Mouse (Mus musculus) central nervous system, embryonic 14 days (tissue): Measurements from ENCODE around the gene Lap3. TPM values are rescaled to one million over a fixed set of nuclear protein-coding genes. Genes with fewer than 3 reads are reported as not detected.

ENCODE experiments used
- polyA plus RNA-seq: library from polyadenylated mRNA; depleted of rRNA; stranded (reverse); fragments of >200 nt; gene quantifications from 2 replicates; pipeline ENCODE4 v1.2.3, GENCODE M21; 2012; rRNA removed

The Lap3 gene
- 29.1 and 32.0 TPM in 2 replicates for polyA plus RNA-seq

GRCm38 (mm10) chr5:45493191-45494092 lies at the start of gene Lap3:
Lap3 (plus strand) TSS chr5:45493374.

GRCm38 (mm10) chr5:45449831-45450716 lies 43.1 kb upstream of the Lap3 start, which contains the start of gene Qdpr:
Qdpr (minus strand) TSS chr5:45450236.

GRCm38 (mm10) chr5:45453451-45453850 lies 39.7 kb upstream of the Lap3 start, which contains the start of gene Clrn2:
Clrn2 (plus strand) TSS chr5:45453751.

GRCm38 (mm10) chr5:45519960-45520808 lies 27.0 kb downstream of the Lap3 start, which contains the start of gene Med28:
Med28 (plus strand) TSS chr5:45520229.

Other genes with a start within 250 kb of the Lap3 start
- gene Qdpr, start 43.1 kb upstream of the Lap3 start, polyA plus RNA-seq = 73.2 and 73.5 TPM in 2 replicates
- 0.08 and 0.11 TPM in 2 replicates for gene Clrn2, start 39.6 kb upstream of the Lap3 start, polyA plus RNA-seq
- gene Med28, start 26.9 kb downstream of the Lap3 start, polyA plus RNA-seq = 148 and 174 TPM in 2 replicates
- 2.3 and 2.6 TPM in 2 replicates for gene Fam184b, start 146.2 kb downstream of the Lap3 start, polyA plus RNA-seq
- 17.4 and 21.6 TPM in 2 replicates for gene Ncapg, start 176.5 kb downstream of the Lap3 start, polyA plus RNA-seq